Mouse (Mus musculus): ENCODE measurements around the gene Ankrd27.
A peak's percentile ranks its signal among the peaks of the same experiment; 100 is the strongest.
"Not testable (repeated sequence)": the region's sequence is repeated elsewhere in the genome, so short reads cannot be mapped to it uniquely, and the experiment has no call there.

Gene Ankrd27

DNA sequence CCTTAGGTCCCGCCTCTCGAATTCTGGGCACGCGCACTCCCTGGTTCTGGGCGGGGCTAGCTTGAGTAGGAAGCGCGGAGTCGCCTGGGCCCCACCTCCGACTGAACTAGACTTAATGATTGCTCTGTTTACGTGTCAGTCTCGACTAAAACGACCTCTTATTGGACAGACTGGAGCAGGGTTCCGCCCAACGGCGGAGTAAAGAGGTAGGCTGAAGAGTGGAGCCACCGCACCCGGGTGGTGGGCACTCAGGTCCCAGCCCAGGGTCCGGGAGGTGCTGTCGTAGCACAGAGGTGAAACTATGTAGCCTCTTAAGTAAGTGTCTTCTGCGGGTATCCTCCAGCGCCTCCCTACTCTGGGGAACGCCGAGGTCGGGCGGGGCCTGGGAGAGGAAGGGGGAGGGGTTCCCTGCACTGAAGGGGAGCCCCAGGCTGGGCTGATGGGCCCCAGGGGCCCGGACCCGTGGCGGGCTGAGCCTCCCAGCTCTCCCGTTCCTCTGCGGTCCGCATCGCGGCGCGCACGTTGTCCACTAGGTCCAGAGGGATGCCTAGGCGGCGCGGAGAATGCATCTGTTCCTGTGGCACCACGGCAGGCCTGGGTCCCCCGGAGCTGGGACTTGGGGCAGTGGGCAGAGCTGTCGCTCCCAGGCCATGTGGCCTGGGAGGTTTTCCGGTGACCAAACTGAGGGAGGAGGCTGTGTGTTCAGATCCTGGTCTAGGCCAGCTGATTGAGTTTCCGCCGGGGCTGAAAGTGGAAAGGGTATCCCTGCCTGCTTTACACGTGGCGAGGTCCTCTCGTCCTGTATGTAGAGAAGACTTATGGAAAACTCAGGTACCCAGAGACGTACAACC is at the start of gene Ankrd27:
Ankrd27 (plus strand) TSS at position 190 of the 851 bp plus-strand sequence.
- peak; percentile 95 for DNase-seq (ENCODE audit: low spot score)

DNA sequence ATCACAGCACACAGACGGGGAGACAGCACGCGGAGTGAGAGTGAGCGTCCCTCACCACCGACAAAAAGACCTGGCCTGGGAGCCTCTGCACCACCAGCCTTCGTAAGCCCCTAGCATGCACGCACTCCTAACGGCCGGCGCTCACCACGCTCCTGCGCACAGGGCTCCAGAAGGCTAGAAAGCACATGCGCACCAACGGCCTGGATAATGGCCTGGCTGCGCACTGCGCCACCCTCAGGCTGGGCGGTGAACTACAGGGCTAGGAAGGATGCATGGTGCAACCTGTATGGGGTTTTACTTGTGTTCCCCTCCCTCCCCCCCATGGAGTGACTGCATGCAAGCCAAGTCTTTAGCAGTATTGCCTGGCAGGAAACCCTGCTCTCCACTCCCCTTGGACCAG is 48.5 kb upstream of the Ankrd27 start, which contains the start of gene Tdrd12:
Tdrd12 (minus strand) TSS at position 184 of the 400 bp plus-strand sequence.
- peak; percentile 59 for DNase-seq (ENCODE audit: low spot score)

DNA sequence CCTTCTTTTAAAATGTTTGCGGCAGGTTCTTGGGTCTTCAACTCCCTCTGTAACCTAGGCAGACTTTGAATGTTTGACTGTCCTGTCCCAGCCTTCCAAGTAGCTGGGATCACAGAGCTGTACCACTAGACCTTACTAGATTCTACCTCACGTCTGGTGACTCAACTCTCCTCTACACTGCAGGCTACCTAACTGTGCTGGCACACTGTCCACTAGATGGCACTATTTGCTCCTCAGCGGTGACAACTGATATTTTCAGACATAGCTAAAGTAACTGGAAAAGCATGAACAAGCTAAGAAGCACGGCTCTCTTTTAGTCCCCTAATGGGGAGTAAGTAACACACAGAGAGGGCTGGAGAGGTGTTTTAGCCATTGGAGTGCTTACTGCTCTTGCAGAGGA is 40.2 kb upstream of the Ankrd27 start:
- DNase-seq (ENCODE audit: low spot score): peak; percentile 65

DNA sequence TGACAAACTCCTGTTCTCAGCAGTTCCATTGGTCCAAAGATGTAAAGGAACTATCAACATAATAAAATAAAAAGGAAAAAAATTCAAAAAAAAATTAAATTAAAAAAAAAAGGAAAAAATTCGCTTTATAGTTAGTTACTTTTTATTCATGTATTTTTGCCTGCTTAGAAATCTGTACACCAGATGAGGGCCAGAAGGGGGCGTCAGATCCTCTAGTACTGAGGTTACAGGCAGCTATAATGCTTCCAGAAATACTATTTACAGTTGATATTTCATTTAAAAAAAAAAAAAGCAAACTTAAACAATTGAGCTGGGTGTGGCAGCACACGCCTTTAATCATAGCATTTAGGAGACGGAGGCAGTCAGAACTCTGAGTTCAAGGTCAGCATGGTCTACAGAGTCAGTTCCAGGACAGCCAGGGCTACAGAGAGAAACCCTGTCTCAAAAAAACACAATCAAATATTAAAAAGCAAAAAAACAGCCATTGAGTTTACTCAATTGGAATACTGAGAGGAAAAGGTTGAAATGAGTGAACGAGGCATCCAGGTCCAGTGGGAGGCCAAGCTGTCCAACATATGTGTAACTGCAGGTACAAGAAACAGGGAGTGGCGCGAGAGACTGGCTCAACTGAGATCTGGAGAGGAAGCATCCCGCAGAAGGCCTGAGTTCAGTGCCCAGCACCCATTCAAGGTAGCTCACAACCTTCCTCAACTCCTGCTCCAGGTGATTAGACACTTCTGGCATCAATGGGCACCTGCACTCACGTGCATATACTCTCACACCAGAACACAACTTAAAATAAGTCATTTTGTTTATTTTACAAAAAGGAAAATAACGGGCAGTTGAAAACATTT is 32.1 kb upstream of the Ankrd27 start:
- peak; percentile 73 for DNase-seq (ENCODE audit: low spot score)

DNA sequence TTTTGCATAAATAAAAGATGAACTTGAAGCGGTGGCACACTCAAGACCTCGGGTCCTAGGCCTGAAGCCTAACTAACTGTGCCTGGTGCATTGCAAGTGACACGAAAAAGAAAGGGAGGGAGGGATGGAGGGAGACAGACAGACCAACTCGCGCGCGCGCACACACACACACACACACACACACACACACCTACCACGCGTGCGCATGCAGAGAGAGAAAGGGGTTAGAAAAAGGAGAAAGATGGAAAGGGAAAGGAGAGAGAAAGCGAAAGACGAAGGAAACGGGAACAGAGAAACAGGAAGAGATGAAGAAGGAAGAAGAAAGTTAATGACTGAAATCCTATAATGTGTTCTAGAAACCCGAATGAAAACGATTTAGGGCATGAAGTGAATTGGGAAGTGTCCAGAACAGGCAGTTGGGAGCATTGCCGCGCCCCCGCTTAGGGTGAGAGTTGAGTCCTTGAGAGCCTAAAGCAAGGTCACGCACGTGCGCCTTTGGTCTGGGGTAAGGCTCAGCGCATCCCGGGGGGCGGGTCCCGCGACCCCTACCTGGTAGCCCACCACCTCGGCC is 31.4 kb upstream of the Ankrd27 start:
- DNase-seq (ENCODE audit: low spot score): peak; percentile 64

DNA sequence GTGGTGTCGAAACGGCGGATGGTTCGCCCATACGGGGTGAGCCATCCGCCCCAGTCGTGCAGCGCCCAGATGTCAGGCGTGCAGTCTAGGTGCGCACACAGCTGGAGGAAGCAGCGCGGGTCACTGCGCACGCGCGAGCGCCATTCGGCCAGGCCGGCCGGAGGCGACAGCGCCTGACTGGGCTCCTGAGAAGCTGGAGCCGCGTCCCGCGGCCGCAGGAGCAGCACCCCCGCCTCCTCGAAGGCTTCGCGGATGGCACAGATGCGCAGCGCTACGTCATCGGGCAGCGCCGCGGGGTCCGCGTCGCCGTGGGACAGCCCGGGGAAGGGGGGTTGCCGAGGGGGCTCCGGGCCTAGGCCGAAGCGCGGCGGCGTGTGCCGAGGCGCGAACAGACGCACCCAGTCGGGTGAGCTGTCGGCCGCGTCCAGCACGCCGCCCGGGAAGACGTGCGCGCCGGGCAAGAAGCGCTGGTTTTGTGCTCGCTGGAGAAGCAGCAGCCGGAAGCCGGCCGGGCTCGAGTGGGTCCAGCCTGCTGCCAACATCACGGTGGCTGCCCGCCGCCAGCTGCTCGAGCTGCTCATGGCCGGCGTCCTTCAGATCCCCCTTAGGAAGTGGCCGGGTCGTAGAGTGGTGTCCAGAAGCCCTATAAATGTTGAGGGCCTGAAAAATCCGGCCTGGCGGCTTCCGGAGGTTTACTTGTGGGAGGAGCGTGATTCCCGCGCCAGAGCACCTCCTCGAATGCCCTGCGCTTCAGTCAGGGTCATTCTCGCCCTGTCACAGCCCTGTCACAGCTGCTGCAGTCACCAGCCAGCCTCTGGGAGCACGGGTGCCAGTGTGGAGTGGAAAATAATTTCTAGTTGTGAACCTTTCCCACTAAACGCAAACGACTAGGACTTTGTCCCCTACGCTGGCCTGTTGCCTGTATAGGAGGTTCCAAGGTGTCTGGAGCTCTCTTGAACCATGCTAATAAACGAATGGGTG is 30.5 kb upstream of the Ankrd27 start:
- DNase-seq (ENCODE audit: low spot score): peak; percentile 92

DNA sequence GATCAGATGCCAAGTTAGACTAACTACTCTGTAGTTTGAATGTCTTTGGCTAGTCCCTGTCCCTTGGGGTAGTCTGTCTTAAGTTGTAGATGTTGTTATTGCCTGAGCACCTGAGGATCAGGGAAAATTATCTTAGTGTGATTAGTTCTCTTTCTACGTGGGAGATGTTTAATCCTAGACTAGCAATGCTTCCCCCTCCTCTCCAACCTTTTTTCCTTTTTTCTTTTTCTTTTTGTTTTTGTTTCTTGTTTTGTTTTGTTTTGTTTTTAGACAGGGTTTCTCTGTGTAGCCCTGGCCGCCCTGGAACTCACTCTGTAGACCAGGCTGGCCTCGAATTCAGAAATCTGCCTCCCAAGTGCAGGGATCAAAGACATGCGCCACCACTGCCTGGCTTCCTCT is 29.8 kb upstream of the Ankrd27 start, which contains the start of gene Nudt19:
Nudt19 (minus strand) TSS at position 100 of the 399 bp plus-strand sequence.
- no peak for DNase-seq (ENCODE audit: low spot score)

DNA sequence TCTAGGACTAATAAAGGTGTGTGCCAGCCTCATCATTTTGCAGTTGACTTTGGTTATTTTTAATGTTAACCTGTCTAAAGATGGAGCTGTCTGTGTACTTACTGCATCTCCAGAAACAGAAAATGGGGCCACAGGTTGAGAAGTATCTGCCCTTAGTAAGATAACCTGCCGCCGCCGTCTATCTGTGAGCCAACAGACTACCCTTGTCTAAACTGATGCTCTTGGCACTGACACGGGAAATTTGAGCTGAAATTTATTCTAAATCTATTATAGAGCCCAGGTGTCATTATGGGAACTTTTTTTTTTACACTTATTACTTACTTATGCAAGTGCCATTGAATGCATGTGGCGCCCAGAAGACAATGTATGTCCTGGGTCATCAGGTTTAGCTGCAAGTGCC is 29.1 kb upstream of the Ankrd27 start:
- no peak for DNase-seq (ENCODE audit: low spot score)

DNA sequence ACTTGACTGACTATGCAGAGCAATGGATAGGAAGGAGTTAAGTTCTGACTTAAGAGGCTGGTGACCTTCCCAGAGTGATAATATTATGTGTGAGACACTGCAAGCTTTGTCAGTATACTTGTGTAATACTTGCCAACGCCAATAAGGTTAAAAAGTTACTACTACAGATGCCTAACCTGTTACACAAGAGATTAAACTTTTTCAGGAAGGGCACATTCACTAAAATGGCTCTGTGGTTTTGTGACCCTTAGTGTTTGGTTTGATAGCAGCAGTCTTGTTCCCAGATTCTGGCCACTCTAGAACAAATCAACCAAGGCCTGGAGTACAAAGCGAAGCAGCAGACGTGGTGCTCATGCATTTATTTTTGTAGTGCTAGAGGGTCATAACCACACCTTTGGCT is 28.5 kb upstream of the Ankrd27 start:
- DNase-seq (ENCODE audit: low spot score): no peak

DNA sequence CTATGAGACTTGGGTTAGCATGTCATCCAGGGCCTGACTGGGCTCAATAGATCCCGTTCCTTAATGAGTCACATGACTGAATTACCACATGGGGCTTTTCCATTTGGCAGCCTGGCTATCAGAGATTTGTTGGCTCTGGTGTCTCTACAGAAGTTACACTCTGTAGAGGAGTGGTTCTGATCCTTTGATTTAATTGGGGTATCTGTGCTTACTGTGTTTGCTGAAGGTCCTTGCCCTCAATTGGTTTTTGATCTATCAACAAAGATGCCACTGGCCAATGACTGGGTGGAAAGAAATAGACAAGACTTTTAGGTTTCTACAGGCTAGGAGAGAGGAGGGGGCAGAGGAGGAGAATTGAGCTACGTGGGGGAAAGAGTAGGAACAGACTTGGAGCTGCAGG is 27.4 kb upstream of the Ankrd27 start:
- no peak for DNase-seq (ENCODE audit: low spot score)

DNA sequence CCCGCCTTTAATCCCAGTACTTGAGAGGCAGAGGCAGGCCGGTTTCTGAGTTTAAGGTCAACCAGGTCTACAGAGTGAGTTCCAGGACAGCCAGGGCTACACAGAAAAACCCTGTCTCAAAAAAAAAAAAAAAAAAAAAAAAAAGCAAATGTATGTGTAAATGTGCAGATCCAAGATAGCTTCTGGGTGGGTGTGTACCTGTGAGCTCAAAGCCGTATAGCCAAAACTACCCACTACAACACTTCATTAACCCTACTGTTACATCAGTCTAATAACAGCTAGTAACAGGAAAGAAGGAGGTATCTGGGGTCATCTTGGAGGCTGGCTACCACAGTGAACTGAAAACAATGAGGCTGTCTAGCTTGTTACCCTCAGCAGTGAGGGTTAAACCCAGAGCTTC is 26.2 kb upstream of the Ankrd27 start:
- DNase-seq (ENCODE audit: low spot score): no peak

DNA sequence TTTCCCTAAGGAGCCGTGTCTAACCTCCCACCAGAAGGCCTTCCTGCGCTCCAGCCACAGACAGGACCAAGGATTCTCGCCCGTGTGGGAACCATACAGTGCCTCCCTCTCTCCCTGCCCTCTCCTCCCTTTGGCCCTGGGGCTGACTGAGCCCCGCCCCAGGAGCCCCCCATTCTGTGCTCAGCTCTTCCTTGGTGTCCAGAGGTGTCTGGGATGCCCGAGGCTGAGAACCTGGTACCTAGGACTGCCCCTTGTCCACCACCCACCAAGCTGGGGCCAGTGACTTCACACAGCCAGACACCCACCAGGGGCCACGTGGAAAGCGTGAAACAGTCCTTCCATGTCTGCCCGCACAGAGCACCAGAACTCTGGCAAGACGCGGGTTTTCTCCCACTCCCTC is 23.0 kb upstream of the Ankrd27 start:
- peak; percentile 49 for DNase-seq (ENCODE audit: low spot score)

DNA sequence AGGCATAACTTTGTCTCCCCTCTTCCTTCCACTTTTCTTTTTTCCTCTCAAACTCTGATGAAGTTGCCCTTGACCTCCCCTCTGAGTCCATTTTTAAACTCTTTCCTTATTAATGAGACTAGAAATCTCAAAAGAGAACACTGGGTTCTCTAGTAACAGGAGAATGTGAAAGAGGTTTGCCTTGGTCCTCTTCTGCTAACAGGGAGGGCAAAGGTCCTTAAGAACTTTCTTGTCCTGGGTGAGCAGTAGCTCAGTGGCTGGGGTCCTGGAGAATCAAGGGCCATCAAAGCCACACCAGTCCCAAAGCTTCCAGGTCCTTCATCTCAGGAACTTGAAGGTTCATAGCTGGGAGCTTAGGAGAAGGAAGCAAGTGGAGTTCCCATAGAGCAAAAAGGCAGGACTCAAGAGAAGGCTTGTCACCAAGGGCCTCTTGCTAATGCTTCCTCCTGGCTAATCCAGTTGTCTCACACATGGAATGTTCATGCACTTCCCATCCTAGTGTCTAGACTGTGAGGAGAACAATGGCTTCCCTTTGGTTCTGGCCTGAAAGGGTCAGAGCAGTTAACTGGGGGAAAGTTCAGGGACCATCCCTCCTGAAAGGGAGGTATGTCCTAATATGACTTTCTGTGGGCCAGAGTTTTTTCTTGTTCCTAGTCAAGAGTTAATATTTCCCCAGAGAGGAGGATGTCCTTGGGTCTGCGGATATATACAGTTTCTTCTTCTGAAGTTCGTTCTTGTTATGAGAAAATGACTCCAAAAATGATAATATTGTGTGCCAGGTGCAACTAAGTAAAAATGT is 21.8 kb upstream of the Ankrd27 start:
- DNase-seq (ENCODE audit: low spot score): no peak

DNA sequence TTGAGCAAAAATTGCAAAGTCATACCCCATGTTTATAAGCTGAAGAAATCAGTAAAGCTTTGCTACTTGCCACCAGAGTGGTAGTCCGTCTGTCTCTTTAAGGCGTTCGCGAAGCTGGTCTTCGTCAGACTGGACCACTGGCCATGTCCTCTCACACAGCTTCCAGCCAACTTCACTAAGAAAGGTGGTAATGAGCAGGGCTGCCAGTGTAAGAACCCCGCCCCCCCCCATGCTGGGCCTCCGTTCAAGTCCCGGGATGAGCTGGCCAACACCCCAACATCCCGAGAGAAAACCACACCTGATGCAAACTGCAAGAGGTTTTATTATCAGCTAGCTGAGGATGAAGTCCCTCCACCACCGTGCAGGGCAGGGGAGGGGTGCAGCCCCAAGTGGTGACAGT is 21.2 kb upstream of the Ankrd27 start:
- not testable (repeated sequence) for DNase-seq (ENCODE audit: low spot score)

DNA sequence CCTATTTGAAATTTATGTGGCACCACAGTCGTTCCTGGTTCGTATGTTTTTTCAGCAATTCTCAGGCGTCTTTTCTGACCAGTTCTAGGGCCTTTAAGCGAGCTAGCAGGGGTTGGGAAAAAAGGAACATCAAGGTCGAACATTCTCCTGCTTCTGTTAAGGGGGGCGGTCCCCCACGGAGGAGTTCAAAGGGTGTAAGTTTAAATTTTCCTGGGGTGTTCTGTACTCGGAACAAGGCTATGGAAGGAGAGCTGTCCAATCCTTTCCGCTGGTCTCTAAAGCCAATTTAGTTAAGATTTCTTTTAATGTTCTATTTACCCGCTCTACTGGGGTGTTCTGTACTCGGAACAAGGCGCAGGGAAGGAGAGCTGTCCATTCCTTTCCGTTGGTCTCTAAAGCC is 20.1 kb upstream of the Ankrd27 start:
- not testable (repeated sequence) for DNase-seq (ENCODE audit: low spot score)

DNA sequence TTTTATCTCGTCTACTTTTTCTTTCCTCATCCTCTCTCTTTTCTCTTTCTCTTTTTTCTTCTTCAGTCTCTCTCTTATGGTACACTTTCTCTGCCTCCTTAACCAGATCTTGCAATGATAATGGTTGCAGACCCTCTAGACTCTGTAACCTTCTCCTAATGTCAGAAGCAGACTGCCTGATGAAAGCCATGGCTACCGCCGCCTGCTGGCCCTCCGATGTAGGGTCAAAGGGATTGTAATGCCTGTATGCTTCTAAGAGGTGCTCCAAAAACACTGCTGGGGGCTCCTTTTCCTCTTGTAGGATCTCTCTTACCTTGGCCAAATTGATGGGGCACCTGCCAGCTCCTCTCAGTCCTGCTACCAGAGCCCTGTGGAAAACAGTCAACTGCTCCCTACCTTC is 16.3 kb upstream of the Ankrd27 start:
- DNase-seq (ENCODE audit: low spot score): not testable (repeated sequence)

DNA sequence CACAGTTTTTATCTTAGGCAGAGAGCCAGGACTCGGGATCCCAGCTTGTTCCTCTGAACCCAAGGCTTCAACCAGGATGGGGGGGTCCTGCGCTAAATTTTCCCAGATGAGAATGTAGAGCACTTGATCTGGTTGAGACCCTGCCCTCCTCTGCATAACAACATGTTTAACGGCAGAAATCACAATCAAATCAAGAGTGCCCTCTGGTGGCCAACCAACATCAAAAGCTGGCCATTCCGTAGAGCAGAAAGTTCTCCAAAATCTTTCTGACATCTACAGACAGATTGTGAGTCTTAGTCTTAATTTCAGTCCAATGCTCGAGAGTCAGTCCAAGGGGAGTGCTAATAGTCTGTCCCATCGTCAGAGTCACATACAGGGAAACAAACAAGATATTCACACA is 15.2 kb upstream of the Ankrd27 start:
- not testable (repeated sequence) for DNase-seq (ENCODE audit: low spot score)

DNA sequence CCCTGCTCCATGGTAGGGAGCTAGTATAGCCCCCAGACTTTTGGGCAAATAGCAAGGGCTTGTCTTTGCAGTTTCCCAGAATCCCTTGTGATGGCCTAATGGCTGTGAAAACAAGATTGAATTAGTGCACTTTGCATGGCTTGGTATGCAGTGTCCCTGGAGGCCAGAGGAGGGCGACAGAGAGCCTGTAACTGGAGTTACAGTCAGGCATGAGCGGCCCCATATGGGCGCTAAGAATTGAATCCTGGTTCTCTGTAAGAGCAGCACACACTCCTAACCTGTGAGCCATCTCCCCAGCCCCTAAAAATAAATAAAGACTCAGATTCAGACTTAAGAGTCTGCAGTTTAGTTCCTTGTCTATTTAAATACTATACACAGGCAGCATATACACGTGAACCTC is 6.2 kb upstream of the Ankrd27 start:
- peak; percentile 75 for DNase-seq (ENCODE audit: low spot score)

DNA sequence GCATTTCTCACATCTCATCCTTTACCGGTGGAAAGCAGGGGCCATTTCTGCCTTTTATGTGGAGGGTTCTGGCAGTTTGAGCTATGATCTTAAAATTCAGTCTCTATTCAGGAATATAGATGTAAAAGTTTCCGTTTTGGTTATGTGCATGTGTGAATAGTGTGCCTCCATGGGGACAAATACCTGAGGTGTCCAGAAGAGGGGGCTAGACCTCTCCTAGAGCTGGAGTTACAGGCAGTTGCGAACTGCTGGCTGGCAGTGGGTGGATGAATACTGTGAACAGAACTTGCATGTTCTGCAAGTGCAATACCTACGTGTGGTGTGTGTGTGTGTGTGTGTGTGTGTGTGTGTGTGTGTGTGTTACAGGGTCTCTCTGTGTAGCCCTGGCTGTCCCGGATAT is 3.3 kb upstream of the Ankrd27 start:
- no peak for DNase-seq (ENCODE audit: low spot score)

DNA sequence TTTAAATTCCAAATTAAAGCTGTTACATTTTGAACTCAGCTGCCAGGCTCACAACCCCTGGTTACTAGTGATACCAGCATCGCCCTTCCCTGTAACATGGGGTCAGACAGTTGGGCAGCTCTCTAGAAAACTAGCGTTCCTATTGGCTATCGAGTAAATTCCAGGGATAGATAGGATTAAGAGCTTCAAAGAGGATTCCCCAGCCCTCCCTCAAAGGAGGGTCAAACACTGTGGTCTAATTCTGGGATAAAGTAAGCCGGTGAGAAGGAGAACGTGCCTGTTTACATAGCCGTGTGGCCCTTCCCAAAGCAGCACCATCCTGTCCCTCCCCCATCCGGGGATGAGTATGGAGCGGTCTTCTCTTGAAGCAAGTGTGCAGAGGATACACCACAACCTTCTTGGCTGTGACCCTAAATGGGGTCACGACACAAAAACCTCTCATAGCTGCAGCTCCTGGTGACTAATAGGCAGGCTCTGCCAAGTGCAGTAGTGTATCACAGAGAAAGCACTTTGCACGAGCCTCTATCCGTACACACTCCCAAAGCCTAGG is 2.5 kb upstream of the Ankrd27 start:
- DNase-seq (ENCODE audit: low spot score): no peak

Measured in testis, postnatal 10 days (tissue).